Mouse (Mus musculus): ENCODE measurements around the gene Lipt2. TPM values are rescaled to one million over a fixed set of nuclear protein-coding genes. Genes with fewer than 3 reads are reported as not detected.

Gene Lipt2
- total RNA-seq, 1 experiment from 2014 or later = 1.3 TPM

Other genes starting within 250 kb of the Lipt2 start
- gene Rnf169, start 178.8 kb upstream of the Lipt2 start, total RNA-seq (2017) = 50.6 and 66.2 TPM in 2 replicates
- not detected in 2 replicates for gene Chrdl2, start 153.1 kb upstream of the Lipt2 start, total RNA-seq (2017)
- 60.8 and 83.0 TPM in 2 replicates for gene Pold3, start 37.7 kb upstream of the Lipt2 start, total RNA-seq (2017)
- 0.47 TPM in 1 of 2 replicates, not detected in the other for gene Kcne3, start 17.2 kb downstream of the Lipt2 start, total RNA-seq (2017)
- gene Pgm2l1, start 68.1 kb downstream of the Lipt2 start, total RNA-seq (2017) = 13.5 and 13.8 TPM in 2 replicates
- gene P4ha3, start 126.2 kb downstream of the Lipt2 start, total RNA-seq (2017) = not detected in 2 replicates
- 31.9 and 50.4 TPM in 2 replicates for gene C2cd3, start 213.0 kb downstream of the Lipt2 start, total RNA-seq (2017)
- 34.4 and 40.6 TPM in 2 replicates for gene Ppme1, start 213.0 kb downstream of the Lipt2 start, total RNA-seq (2017)